Mouse (Mus musculus) lung, adult 2 months (tissue): ENCODE data around the gene Aldh3b1. TPM values are rescaled to one million over a fixed set of nuclear protein-coding genes. Genes with fewer than 3 reads are reported as not detected.
"Not testable (repeated sequence)": the region's sequence is repeated elsewhere in the genome, so short reads cannot be mapped to it uniquely, and the experiment has no call there.

Experiments
- DNase-seq: peaks from one replicate; pipeline ENCODE4 v3.0.0; 2022
- H3K4me1 ChIP-seq: fragments of 200-500 bp; 2 replicates; pipeline ENCODE4 v1.6.1; 2011; ENCODE audit warnings: low read length; ENCODE audit not compliant: control insufficient read depth, insufficient read depth
- H3K4me3 ChIP-seq: fragments of 200-500 bp; replicated peaks from 2 replicates; pipeline ENCODE3; 2011; ENCODE audit warnings: low read depth, mild to moderate bottlenecking, control low read depth, low read length; ENCODE audit errors: extremely low read depth
- CTCF ChIP-seq: fragments of 200-500 bp; IDR thresholded peaks from 2 replicates; pipeline ENCODE4 v1.5.1; 2011; ENCODE audit warnings: mild to moderate bottlenecking, low read length, control low read depth; ENCODE audit not compliant: insufficient read depth
- POLR2A ChIP-seq: fragments of 200-500 bp; IDR thresholded peaks from 2 replicates; pipeline ENCODE4 v1.6.1; 2011; ENCODE audit warnings: low read depth, mild to moderate bottlenecking, control low read depth, low read length, borderline replicate concordance; ENCODE audit errors: extremely low read depth
- WGBS: fragments of 180-500 bp; shearing (Covaris S2); methylation state at CpG from one replicate; pipeline ENCODE4 v1.1.7; 2018; 5-methylcytosine and 5-hydroxymethylcytosine counted together
- polyA plus RNA-seq: library from polyadenylated mRNA; depleted of rRNA; stranded (reverse); fragments of >200 nt; gene quantifications from 2 replicates; pipeline ENCODE4 v1.2.3, GENCODE M21; 2012; rRNA removed

Aldh3b1 gene
- 71.9 and 85.0 TPM in 2 replicates for polyA plus RNA-seq

GRCm38 (mm10) chr19:3929211-3929941, at the start of gene Aldh3b1:
Gene Aldh3b1, minus strand, starts transcription at chr19:3929808.
- peak; percentile 96 for DNase-seq
- no peak for TF ChIP-seq CTCF
- peak; percentile 61; the same call in 1 of the 2 replicates for TF ChIP-seq POLR2A
- 4% methylated on average over 12 of the region's 12 CpGs for WGBS
- peaks cover 24% of the 10 kb centered on the region for H3K4me1 ChIP-seq
- H3K4me3 ChIP-seq, result peak within 1 kb of the TSS; percentile 53

DNA sequence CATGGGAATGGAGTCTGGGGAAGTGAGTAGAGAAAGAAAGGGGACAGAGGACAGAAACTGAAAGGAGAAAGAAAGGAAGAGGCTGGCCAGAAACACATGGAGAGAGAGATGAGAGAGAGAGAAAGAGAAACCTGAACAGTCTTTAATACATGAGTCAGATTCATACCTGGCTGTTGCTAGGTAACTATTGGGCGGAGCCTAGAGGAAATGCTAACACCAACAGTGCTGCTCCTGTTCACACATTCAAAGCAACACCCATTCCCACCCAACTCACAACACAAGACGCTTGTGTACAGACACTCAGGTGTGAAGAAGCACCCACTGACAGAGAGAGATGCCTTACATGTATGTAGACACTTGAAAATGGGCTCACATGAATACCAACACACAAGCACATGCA, 46.3 kb upstream of the Aldh3b1 start:
- no peak for DNase-seq
- Histone ChIP-seq H3K4me3 (no peak overlapping the region), H3K4me1 (no peaks in the 10 kb centered on the region)
- WGBS, result 67% methylated on average over 2 of the region's 2 CpGs
- no peak for TF ChIP-seq CTCF
- TF ChIP-seq POLR2A, result no peak

- H3K4me3 ChIP-seq, DNase-seq, H3K4me1 ChIP-seq: not testable (repeated sequence)
- 83% methylated on average over 6 of the region's 6 CpGs for WGBS
Observed at GRCm38 (mm10) chr19:3974608-3975007, 45.0 kb upstream of the Aldh3b1 start.

GRCm38 (mm10) chr19:3972229-3972628, 42.6 kb upstream of the Aldh3b1 start, which contains the start of gene Aldh3b2:
Gene Aldh3b2, plus strand, starts transcription at chr19:3972328.
- H3K4me1 ChIP-seq, result no peaks in the 10 kb centered on the region
- TF ChIP-seq CTCF (no peak), POLR2A (no peak)
- no peak within 1 kb of the TSS for H3K4me3 ChIP-seq
- 38% methylated on average over 9 of the region's 9 CpGs for WGBS
- DNase-seq, result no peak

GRCm38 (mm10) chr19:3967258-3967657, 37.6 kb upstream of the Aldh3b1 start:
- TF ChIP-seq CTCF, result no peak
- no peak for TF ChIP-seq POLR2A
- Histone ChIP-seq H3K4me1 (no peaks in the 10 kb centered on the region), H3K4me3 (no peak overlapping the region)
- 54% methylated on average over 3 of the region's 3 CpGs for WGBS
- no peak for DNase-seq

DNA sequence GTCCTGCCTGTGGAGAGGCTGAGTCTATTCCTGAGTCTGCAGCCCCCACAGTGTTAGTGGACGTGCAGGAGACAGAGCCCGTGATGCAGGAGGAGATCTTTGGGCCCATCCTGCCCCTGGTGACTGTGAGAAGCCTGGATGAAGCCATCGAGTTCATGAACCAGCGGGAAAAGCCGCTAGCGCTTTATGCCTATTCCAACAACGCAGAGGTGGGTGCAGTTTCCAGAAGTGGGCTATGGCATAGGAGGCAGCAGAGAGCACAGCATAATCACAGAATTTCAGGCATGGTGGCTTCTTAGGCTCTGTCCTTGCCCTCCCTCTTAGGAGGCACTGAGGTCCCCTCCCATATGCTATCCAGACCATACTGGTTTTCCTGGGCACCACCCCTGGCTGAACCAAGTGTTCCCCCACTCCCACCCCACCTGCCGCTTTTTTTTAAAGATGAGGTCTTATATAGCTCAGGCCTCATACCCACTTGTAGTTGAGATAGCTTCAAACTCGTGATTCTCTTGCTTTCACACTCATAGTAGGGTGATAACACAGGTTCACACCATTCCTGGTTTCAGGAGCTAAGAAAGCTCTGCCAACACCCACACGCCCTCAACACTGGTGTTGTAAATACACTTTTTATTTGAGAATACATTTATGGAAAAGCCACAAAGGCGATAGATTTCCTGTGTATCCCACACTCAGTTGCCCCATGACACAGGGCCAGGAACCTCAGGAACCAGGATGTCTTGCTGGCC, 36.9 kb upstream of the Aldh3b1 start:
- WGBS, result 67% methylated on average over 11 of the region's 11 CpGs
- no peak for DNase-seq
- H3K4me3 ChIP-seq, result no peak overlapping the region
- H3K4me1 ChIP-seq, result no peaks in the 10 kb centered on the region
- TF ChIP-seq POLR2A (no peak), CTCF (no peak)

DNA sequence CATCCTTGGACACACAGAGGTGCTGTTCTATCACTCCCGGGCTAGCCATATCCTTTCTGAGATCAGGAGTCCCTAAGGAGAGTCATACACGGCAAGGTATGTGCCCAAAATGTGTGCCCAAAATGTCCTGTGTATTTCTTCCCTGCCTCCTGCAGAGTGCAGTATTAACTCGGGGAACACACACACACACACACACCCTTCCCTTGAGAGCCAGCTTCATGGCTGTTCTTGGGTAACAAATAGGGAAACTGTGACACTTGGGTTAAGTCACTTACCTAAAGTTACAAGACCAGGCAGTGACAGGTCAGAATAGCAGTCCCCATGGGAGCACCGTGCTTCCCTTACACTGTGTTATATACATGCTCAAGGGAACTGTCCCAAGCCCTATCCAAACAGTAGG, 34.4 kb upstream of the Aldh3b1 start:
- Histone ChIP-seq H3K4me3 (no peak overlapping the region), H3K4me1 (no peaks in the 10 kb centered on the region)
- TF ChIP-seq CTCF, result no peak
- TF ChIP-seq POLR2A, result no peak
- WGBS, result 72% methylated on average over 4 of the region's 4 CpGs
- no peak for DNase-seq

GRCm38 (mm10) chr19:3962469-3962868, 32.9 kb upstream of the Aldh3b1 start:
- WGBS, result 18% methylated on average over 2 of the region's 2 CpGs
- DNase-seq, result no peak
- H3K4me1 ChIP-seq, result no peaks in the 10 kb centered on the region
- H3K4me3 ChIP-seq, result no peak overlapping the region
- TF ChIP-seq POLR2A (no peak), CTCF (no peak)

DNA sequence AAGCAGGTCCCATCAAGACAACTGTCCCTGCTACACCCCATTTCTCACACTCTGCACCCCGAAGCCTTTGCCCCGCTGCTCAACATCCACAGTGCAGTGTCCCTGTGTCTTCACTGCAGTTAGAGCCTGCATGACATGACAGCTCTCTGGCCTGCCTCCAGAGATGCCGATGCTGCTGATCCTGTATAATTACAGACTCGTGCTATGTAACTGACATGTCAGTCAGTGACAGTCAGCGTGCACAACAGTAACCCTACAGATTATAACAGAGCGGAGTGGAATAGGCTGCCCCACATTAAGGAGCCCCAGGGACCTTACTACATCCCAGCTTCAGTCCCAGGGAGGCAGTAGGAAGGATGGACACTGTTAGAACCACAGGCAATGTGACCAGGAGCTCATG, 32.2 kb upstream of the Aldh3b1 start:
- 81% methylated on average over 6 of the region's 6 CpGs for WGBS
- DNase-seq, H3K4me1 ChIP-seq, H3K4me3 ChIP-seq: not testable (repeated sequence)

- DNase-seq, result no peak
- Histone ChIP-seq H3K4me1 (no peaks in the 10 kb centered on the region), H3K4me3 (no peak overlapping the region)
- WGBS, result 59% methylated on average over 5 of the region's 5 CpGs
- TF ChIP-seq POLR2A (no peak), CTCF (no peak)
Observed at GRCm38 (mm10) chr19:3960211-3960610, 30.6 kb upstream of the Aldh3b1 start.
